Mouse (Mus musculus) right cerebral cortex, adult 18-20 months (tissue): Measurements from ENCODE around the gene Zfyve19.

Experiments
- DNase-seq: peaks from one replicate; pipeline ENCODE4 v3.0.0; 2022; ENCODE audit warnings: mixed read lengths

The Zfyve19 gene

DNA sequence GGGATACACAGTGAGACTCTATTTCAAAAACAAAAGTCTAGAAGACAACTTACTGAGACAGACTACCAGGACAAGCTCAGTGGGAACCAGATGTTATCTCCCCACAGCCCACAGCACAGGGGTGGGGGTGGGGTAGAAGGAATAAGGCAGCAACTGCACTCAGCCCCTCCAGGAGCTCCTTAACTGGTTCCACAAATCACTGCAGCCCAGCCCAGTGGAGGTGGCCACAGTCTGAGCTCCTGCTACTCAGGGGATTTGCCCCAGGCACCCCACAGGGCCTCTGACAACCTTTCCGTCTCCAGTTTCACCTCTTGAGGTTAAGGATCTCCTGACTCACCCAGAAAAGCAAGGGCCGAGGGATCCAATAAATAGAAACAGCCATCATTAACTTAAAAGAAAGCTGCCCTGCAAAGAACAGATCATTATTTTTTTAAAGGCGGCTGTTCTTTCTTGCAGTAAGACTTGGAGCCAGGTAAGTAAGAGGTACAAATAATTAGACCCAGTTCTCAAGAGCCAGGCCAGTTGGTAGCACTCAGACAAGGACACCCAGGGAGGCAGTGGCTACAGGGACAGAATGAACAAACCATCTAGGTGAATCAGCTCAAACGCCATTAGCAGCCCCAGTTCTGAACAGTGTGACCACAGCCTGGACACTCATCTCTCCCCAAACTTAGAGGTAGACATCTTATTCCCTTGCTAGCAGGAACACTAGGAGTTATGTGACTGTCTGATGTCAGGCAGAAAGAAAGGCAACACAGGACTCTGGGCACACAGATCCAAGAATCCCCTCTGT, 11.9 kb upstream of the Zfyve19 start:
- DNase-seq = no peak

DNA sequence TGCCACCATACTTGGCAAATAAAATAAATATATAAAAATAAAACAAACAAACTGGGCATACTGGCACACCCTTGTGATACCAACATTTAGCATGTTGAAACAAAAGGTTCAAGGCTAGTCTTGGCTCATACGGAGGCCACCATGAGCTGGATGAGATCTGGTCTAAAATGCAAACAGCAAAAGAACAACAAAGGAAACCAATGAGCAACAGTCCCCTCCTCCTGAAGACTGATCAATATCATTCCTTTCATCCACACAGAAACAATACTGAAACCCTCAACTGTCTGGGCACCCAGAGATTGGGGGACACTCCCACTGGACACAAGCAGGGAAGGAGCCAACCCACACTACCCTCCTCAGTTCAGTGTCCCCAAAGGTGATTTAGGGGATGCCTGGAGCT, 10.9 kb upstream of the Zfyve19 start:
- DNase-seq = no peak

- DNase-seq = no peak
These were observed 10.4 kb upstream of the Zfyve19 start for GRCm38 (mm10) chr2:119198049-119198448.

DNA sequence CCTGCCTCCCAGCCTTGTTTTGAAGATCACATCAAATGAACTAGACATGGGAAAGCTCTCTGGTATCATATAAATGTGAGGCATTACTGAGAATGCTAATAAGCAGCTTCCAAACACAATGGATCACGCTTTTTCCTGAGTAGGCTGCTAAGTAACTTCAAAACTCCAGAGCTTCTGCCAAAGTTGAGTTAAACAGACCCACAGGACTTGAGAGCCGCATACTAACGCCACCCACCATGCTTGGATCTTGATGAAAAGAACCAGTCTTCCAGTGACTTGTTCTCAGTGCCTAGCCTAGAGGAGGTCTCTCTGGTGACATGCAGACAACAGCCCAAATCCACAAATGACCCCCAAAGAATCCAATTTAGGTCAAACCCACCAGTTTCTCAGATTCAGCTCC, 9.5 kb upstream of the Zfyve19 start:
- no peak for DNase-seq

- DNase-seq = no peak
These were observed 5.4 kb upstream of the Zfyve19 start for GRCm38 (mm10) chr2:119202914-119203453.

DNA sequence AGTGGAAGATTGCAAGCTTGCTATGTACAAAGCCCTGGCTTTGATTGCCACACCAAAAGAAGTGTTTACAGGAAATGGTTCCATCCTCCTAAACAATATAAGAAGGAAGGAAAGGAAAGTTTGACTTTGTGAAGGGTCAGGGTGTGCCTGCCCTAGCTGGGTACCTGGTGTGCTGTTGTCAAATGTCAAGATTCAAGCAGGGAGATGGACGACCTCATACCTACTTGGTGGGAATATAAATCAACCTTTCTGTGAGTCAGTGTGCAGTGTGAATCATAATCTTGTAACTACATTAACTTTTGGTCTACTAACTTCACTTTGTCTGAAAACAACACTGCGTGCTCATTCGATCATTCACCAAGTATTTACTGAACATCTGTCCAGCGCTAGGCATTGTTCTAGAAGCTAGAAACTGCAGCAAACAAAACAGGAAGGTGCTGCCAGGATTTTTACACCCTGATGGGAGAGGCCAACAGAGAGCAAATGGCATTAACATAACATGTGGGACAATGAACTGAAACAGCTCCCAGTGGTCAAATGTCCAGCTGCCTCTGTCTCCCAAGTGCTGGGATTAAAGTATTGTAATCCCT, 4.5 kb upstream of the Zfyve19 start:
- no peak for DNase-seq

DNA sequence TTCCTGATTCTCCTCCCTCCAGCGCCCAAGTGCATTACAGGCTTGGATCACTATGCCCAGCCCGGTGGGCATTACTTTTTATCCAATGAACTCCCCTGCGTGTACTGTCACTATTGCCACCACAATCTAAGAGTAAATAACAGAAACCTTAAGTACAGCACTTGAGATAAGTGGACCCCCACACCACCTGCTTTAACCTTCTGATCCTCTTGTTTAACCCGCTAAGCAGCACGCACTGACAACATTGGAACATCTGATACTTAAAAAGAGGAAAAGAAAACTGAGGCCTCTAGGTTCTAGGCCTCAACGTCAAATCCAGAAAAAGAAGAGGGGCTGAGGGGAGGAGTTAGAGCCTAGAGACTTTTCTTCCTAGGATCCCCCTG, 465 bp upstream of the Zfyve19 start:
- DNase-seq = no peak

DNA sequence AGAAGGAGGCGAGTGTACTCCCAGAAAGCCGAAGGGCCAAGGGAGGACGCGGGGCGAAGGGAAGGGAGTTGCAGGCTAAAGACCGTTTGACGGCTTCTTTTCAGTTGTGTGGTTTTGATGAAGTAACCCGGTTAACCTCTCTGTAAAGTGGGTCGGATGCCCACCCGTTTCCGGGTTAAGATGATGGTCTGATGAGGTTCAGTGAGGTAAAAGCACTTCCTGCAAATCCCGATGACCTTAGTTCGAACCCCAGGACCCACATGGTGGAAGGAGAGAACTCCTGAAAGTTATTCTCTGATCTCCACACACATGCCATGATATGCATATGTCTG, 725 bp downstream of the Zfyve19 start:
- DNase-seq = no peak

DNA sequence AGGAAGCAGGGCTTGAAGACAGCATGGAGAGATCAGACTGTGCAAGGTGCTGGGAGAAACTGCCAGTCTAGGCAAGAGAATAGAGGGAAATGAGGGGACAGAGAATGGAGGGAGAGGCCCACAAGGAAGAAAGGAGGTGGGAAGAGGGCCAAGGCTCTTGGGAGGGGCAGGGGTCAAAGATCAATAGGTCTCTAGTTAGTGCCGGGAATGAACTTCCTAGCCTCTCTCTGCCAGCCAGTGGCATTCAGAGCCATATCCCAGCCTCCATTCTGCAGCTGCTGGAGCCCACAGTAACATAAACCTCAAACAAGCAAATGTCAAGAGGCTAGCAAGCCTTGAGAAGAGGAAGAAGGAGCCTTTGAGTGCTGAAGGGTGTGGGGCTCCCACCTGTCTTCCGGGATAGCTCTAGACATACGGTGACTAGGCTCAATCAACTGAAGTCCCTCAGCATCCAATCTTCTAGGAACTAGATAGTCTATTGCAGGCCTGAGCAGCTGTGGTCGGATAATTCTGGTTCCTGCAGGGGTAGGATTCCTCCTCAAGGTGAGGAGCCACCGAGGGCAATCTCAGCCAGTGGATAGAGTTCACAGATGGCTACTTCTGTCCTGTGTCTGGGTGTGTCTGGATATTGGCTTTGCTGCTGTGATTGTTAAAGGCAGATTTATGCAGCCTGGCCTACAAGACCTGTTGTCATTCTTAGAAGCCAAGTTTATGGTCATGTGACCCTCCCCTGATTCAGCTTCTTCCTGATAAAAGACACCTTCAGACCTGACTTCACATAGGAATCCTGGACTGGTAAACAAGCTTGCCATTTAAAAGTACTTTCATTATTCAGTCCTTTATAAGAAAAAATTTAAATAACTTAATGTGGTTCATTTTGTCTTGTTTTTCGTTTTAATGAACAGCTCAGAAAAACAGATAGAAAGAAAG, 21.6 kb downstream of the Zfyve19 start, which contains the start of gene Ppp1r14d:
Ppp1r14d (minus strand) TSS at position 132 of the 930 bp plus-strand sequence.
- DNase-seq = no peak

GRCm38 (mm10) chr2:119236682-119237209, 28.3 kb downstream of the Zfyve19 start:
- no peak for DNase-seq

DNA sequence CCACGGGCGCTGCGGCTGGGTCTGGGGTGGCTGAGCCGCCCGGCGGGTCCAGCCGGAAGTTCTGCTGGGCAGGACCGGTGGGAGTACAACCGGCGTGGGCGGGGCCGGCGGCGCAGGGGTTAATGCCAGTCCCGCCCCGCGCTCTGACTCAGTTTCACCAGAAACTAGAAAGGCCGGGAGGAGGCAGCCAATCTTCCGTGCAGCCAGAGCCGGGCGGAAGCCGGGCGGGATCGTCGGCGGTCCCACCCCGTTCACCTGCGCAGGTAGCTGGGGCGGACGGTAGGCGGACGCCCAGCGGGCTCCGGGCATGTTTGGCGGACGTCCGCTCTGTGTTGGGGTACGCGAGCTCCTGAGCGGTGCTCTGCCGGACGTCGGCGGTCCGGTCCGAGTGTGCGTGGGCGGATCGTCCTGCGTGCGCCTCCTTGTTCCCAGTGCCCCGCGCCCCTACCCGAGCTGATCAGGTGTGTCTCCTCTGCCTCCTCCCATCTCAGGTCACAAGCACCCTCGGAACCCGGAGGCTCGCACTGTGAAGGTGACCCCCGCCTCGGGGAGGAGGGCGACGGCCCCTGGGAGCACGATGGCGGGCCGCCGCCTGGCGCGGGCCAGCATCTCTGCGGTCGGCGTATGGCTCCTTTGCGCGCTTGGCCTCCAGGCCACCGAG, 28.9 kb downstream of the Zfyve19 start, which contains the start of gene Spint1:
Spint1 (plus strand) TSS at position 153 of the 661 bp plus-strand sequence.
- no peak for DNase-seq

DNA sequence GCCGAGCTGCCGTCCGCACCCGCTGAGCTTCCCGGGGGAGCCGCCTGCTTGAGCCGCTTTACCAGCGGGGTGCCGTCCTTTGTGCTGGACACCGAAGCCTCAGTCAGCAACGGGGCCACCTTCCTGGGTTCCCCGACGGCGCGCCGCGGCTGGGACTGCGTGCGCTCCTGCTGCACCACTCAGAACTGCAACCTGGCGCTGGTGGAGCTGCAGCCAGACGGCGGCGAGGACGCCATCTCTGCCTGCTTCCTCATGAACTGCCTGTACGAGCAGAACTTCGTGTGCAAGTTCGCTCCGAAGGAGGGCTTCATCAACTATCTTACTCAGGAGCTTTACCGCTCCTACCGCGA, 29.4 kb downstream of the Zfyve19 start:
- DNase-seq = no peak

DNA sequence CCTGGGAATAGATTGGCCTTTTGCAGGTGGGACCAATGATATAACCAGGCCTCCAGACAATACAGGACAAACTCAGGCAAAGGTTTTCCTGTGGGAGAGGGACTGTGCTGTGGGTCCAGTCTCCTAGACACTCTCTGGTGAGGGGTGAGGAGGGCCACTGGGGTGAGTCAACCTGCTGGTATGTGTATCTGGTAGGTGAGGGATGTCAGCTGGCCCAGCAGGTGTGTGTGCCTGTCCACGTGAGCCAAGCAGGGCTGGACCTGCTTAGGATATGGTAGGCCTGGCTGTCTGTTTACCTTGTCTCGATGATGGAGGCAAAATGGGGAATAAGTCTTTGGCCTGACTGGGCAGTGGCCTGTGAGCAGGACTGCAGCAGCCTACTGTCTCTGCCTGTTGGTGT, 30.3 kb downstream of the Zfyve19 start:
- no peak for DNase-seq

DNA sequence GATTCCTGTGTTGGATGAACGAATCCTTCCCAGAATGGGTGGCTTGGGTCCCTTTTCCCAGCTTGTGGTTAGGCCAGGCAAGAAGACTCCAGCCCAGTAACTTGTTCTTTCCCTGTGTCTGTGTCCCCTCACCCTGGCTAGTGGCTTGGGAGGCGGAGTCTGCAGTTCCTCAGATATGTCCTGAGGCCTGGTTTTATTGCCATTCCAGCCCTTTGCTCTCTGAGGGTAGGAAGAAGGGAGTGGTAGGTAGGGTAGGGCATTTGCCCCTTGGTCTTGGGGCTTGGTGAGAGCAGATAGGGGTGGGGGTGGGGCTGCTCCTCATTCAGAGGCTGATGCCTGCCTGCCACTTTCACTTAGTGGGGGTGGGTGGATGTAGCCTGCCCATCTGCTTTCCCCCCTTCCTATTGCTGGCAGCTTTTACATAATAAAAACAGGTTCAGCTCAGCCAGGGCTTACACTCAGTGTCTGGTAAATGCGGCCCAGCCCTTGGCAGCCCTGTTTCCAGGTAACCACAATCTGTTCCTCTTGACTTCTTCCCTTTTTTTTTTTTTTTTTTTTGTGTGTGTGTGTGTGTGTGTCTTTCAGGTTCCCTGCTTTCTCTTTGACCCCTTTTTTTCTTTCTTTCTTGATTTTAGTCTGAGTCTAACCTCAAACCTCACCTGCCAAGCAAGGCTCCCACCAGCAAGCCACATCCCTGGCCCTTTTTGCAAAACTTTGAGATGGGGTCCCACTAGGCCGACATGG, 31.8 kb downstream of the Zfyve19 start:
- DNase-seq = no peak

DNA sequence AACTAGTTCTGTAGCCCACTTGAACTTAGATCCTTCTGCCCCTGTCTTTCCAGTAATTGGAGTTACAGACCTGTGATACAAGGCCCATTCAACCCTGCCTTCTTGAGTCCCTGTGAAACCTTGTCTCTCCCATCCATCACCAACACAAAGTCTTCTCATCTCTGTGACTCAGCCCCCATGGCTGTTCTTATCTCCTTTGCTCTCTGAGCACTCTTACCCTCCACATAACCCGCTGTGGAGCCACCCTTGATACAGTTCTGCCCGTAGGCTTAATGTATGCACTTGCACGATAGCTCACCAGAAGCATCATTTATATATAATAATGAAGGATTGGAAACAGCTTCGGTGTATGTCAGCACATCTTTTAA, 32.4 kb downstream of the Zfyve19 start:
- no peak for DNase-seq

GRCm38 (mm10) chr2:119242548-119242947, 34.1 kb downstream of the Zfyve19 start:
- DNase-seq = no peak

GRCm38 (mm10) chr2:119245246-119245645, 36.8 kb downstream of the Zfyve19 start:
- no peak for DNase-seq

DNA sequence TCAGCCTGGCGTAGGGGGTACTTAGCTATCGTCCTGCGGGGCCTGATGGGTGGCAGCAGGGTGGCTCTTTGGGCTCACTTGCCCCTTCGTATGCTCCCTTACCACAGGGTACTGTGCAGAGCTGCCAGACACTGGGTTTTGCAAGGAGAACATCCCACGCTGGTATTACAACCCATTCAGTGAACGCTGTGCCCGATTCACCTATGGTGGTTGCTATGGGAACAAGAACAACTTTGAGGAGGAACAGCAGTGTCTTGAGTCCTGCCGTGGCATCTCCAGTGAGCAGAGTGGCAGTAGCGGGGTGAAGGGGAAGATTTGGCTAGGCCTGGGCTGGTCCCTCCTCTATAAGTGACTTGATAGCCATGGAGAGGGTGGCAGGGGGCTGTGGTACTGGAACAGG, 39.5 kb downstream of the Zfyve19 start:
- DNase-seq = peak; percentile 29

DNA sequence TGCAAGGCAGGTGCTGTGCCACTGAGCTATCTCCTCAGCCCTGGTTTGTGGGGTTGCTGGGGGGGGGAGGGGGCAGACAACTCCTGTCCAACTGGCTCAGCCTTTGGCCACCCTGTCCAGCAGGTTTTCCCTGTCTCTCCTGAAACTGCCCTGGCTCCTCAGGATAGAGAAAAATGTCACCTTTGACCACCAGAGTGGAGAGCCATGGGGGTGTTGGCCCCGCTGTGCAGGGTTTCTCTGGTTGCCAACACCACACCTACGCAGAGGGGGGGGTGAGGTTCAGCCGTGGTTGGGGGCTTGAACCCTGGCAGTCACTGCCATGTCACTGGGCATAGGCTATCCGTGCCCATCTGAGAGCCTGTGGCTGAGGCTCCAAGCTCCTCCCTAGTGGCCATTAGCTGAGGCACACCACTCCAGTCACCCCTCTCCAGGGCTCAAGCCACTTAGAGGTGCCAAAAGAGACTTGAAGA, 41.2 kb downstream of the Zfyve19 start:
- no peak for DNase-seq

GRCm38 (mm10) chr2:119250377-119250776, 42.0 kb downstream of the Zfyve19 start:
- no peak for DNase-seq

DNA sequence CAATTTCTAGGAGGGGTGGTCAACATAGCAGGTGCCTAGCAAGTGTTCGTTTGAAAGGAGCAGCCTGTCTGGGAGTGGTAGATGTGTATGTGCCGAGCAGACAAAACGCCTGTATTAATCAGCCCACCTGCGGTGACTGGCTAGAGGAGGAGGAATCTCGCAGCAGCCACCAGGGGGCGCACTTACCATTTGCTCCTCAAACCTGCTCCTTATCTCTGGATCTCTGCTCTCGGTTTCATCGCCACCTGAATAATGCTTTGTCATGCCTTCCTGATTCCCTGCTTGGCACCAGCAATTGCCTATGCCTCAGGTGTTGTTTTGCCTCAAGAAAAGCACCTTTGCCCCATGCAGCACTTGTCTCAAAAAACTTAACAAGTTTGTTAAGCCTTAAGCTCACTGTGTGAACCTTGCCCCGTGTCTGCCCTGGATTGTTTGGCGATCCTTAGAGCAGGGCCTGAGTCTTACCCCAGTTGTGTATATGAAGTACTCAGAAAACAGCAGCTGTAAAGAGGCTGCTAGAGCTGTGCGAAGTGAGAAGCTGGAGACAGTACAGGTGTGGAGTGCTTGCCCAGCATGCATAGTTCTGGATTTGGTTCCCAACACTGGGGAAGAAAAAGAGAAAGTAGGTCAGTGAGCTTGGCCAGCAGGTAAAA, 42.5 kb downstream of the Zfyve19 start:
- DNase-seq = peak; percentile 73
